In the genomic region with DNA sequence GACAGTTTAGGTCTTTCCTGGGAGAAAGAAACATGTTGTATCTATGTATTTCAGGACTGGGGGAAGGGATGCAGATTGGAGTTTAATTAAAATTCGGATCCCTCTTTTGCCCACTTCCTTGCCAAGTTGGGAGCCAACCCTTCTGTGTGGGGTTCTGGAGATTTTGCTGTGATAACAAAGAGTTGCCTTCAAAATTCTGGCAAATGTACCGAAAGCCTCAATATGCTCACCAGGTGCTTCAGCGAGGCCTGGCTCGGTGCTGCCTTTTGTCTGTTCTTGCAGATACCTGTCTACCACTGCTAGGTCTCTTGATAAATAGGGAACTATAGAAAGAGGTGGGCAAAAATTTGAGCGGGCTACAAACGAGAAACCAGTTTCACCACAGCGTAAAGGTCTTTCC, we compare ENCODE assay signal across 16 mouse cellular contexts.
DNase-seq lines count a peak whose midpoint lies in the region; ATAC-seq and TF ChIP-seq lines count a peak whose summit lies in the region.
"Had no signal": no experiment of that assay in that cellular context is flagged by ENCODE, and none has a peak within 500 bp of the region (broad histone marks: within the 10 kb centered on the region; RNA-seq: fewer than 3 reads in every experiment).

No protein-coding gene starts in this region.

- TF ChIP-seq POLR2A in thymus, adult 2 months (IDR thresholded peaks at IDR 0.05; ENCODE audit: control insufficient read depth, extremely low read depth, insufficient read depth, low read length, poor library complexity): no peak

- H3K4me2 ChIP-seq in forebrain, embryonic 14.5 days (ENCODE audit: low read length): no peak overlapping the region
- H3K4me2 ChIP-seq in forebrain, embryonic 11.5 days (ENCODE audit: low read depth, low read length, severe bottlenecking): no peak overlapping the region
- H3K4me2 ChIP-seq in forebrain, postnatal 0 days (ENCODE audit: low read depth): 0 out of 2 replicates have a peak overlapping the region, but pooled peaks have one; percentile 4
- H3K4me2 ChIP-seq: liver, embryonic 15.5 days; neural tube, embryonic 12.5 days had no signal

- no peak overlapping the region for H3K4me3 ChIP-seq in forebrain, embryonic 14.5 days (ENCODE audit: low read depth, low read length)
- no peak overlapping the region for H3K4me3 ChIP-seq in forebrain, embryonic 11.5 days (ENCODE audit: low read depth, low read length)
- H3K4me3 ChIP-seq in layer of hippocampus, adult 2 months: no peak overlapping the region
- H3K4me3 ChIP-seq in forebrain, postnatal 0 days (ENCODE audit: low read depth, low read length): no peak overlapping the region
- H3K4me3 ChIP-seq in embryonic facial prominence, embryonic 10.5 days: no peak overlapping the region
- no peak overlapping the region for H3K4me3 ChIP-seq in thymus, adult 2 months (ENCODE audit: control insufficient read depth, insufficient read depth, low read length)
- H3K4me3 ChIP-seq: liver, embryonic 15.5 days; neural tube, embryonic 12.5 days had no signal

- WGBS in forebrain, embryonic 14.5 days: 76% methylated on average over 7 of the region's 7 CpGs
- 94% methylated on average over 7 of the region's 7 CpGs for WGBS in forebrain, embryonic 11.5 days
- 62% methylated on average over 7 of the region's 7 CpGs for WGBS in forebrain, postnatal 0 days
- WGBS in embryonic facial prominence, embryonic 10.5 days: 95% methylated on average over 7 of the region's 7 CpGs
- WGBS in thymus, adult 2 months: 92% methylated on average over 7 of the region's 7 CpGs

- no peak overlapping the region for H3K9ac ChIP-seq in forebrain, embryonic 14.5 days (ENCODE audit: low read length)
- no peak overlapping the region for H3K9ac ChIP-seq in forebrain, embryonic 11.5 days (ENCODE audit: low read length)
- H3K9ac ChIP-seq in forebrain, postnatal 0 days: no peak overlapping the region
- H3K9ac ChIP-seq: liver, embryonic 15.5 days; neural tube, embryonic 12.5 days had no signal

- peaks cover 2% of the 10 kb centered on the region; the same call in 1 of the 2 replicates for H3K4me1 ChIP-seq in forebrain, embryonic 14.5 days (ENCODE audit: control insufficient read depth, insufficient read depth, low read length)
- no peaks in the 10 kb centered on the region for H3K4me1 ChIP-seq in forebrain, embryonic 11.5 days (replicated peaks; ENCODE audit: control insufficient read depth, insufficient read depth, low read length)
- H3K4me1 ChIP-seq in forebrain, postnatal 0 days (ENCODE audit: insufficient read depth): no peaks in the 10 kb centered on the region
- no peaks in the 10 kb centered on the region for H3K4me1 ChIP-seq in embryonic facial prominence, embryonic 10.5 days
- no peaks in the 10 kb centered on the region for H3K4me1 ChIP-seq in thymus, adult 2 months (replicated peaks; ENCODE audit: control insufficient read depth, insufficient read depth, low read length)
- H3K4me1 ChIP-seq: liver, embryonic 15.5 days; neural tube, embryonic 12.5 days had no signal

- H3K36me3 ChIP-seq in forebrain, embryonic 14.5 days (ENCODE audit: control insufficient read depth, insufficient read depth, low read length): peaks cover 17% of the 10 kb centered on the region
- no peaks in the 10 kb centered on the region for H3K36me3 ChIP-seq in forebrain, embryonic 11.5 days (ENCODE audit: control insufficient read depth, insufficient read depth, low read length)
- H3K36me3 ChIP-seq in forebrain, postnatal 0 days (ENCODE audit: insufficient read depth): 0 out of 2 replicates have a peak, but pooled peaks cover 8% of the 10 kb centered on the region
- peaks cover 8% of the 10 kb centered on the region; the same call in 1 of the 2 replicates for H3K36me3 ChIP-seq in embryonic facial prominence, embryonic 10.5 days (replicated peaks)
- no peaks in the 10 kb centered on the region for H3K36me3 ChIP-seq in thymus, adult 2 months (ENCODE audit: control insufficient read depth, insufficient read depth, low read length)
- H3K36me3 ChIP-seq: liver, embryonic 15.5 days had no signal

- no peaks in the 10 kb centered on the region for H3K9me3 ChIP-seq in forebrain, embryonic 14.5 days (replicated peaks; ENCODE audit: control insufficient read depth, low read length)
- no peaks in the 10 kb centered on the region for H3K9me3 ChIP-seq in forebrain, embryonic 11.5 days (ENCODE audit: control insufficient read depth, low read length)
- no peaks in the 10 kb centered on the region for H3K9me3 ChIP-seq in forebrain, postnatal 0 days (ENCODE audit: low read length)
- H3K9me3 ChIP-seq in embryonic facial prominence, embryonic 10.5 days: no peaks in the 10 kb centered on the region
- H3K9me3 ChIP-seq: liver, embryonic 15.5 days; neural tube, embryonic 12.5 days had no signal

- peak; percentile 61 for DNase-seq in forebrain, embryonic 14.5 days (ENCODE audit: low spot score)
- DNase-seq in forebrain, embryonic 11.5 days (ENCODE audit: low spot score): no peak
- peak; percentile 32 to 46 for DNase-seq in layer of hippocampus, adult 2 months (ENCODE audit: low spot score in 2 of 2)
- no peak for DNase-seq in layer of hippocampus, adult 8-10 months (ENCODE audit: low spot score in 2 of 2)
- DNase-seq in cerebellum, adult 8-10 months: peak; percentile 52
- peak; percentile 72 for DNase-seq in forebrain, postnatal 0 days
- no peak for DNase-seq in embryonic facial prominence, embryonic 10.5 days (ENCODE audit: low spot score)
- DNase-seq in thymus, adult 2 months: no peak
- DNase-seq: adrenal gland, adult 8-10 months; heart, postnatal 4 days; thymus, postnatal 36 days had no signal

- H3K27ac ChIP-seq in forebrain, embryonic 14.5 days (ENCODE audit: low read depth, low read length): no peak overlapping the region; the same call in 1 of the 2 replicates
- no peak overlapping the region for H3K27ac ChIP-seq in forebrain, embryonic 11.5 days (ENCODE audit: low read depth, low read length)
- H3K27ac ChIP-seq in layer of hippocampus, adult 2 months: peak overlapping the region; percentile 36; the same call in 1 of the 2 replicates
- H3K27ac ChIP-seq in forebrain, postnatal 0 days (ENCODE audit: low read depth, low read length): peak overlapping the region; percentile 36
- no peak overlapping the region for H3K27ac ChIP-seq in embryonic facial prominence, embryonic 10.5 days (replicated peaks)
- no peak overlapping the region for H3K27ac ChIP-seq in thymus, adult 2 months (ENCODE audit: control insufficient read depth, insufficient read depth, low read length)
- H3K27ac ChIP-seq: kidney, postnatal 0 days; liver, embryonic 15.5 days; neural tube, embryonic 12.5 days had no signal

- no peak for TF ChIP-seq CTCF in layer of hippocampus, adult 2 months (conservative IDR thresholded peaks at IDR 0.05)
- no peak for TF ChIP-seq CTCF in forebrain, postnatal 0 days (IDR thresholded peaks at IDR 0.05; ENCODE audit: low read depth)
- TF ChIP-seq CTCF in thymus, adult 2 months (IDR thresholded peaks at IDR 0.05; ENCODE audit: borderline replicate concordance, control insufficient read depth, extremely low read depth, insufficient read depth, low read length, poor library complexity): no peak

- no peaks in the 10 kb centered on the region for H3K27me3 ChIP-seq in forebrain, embryonic 14.5 days (replicated peaks; ENCODE audit: control insufficient read depth, insufficient read depth, low read length)
- no peaks in the 10 kb centered on the region for H3K27me3 ChIP-seq in forebrain, embryonic 11.5 days (ENCODE audit: control insufficient read depth, insufficient read depth, low read length)
- H3K27me3 ChIP-seq in forebrain, postnatal 0 days (ENCODE audit: insufficient read depth, low read length): no peaks in the 10 kb centered on the region
- H3K27me3 ChIP-seq in embryonic facial prominence, embryonic 10.5 days (replicated peaks; ENCODE audit: low read depth, poor library complexity, severe bottlenecking): no peaks in the 10 kb centered on the region
- H3K27me3 ChIP-seq in thymus, adult 2 months (ENCODE audit: control insufficient read depth, insufficient read depth, low read length): no peaks in the 10 kb centered on the region
- H3K27me3 ChIP-seq: liver, embryonic 15.5 days; neural tube, embryonic 12.5 days had no signal

- ATAC-seq in forebrain, embryonic 14.5 days: peak; percentile 56; the same call in 1 of the 2 replicates
- no peak for ATAC-seq in forebrain, embryonic 11.5 days (replicated peaks; ENCODE audit: low FRiP score)
- peak; percentile 43 for ATAC-seq in forebrain, postnatal 0 days
- ATAC-seq: intestine, postnatal 0 days; lung, postnatal 0 days had no signal

Comparison
In these comparisons a context has a peak if more than half of its experiments do, and no peak if none do; other contexts are left out.
1. DNase-seq: peak in forebrain, embryonic 14.5 days (single experiment), layer of hippocampus, adult 2 months (2 of 2), cerebellum, adult 8-10 months (single experiment) and forebrain, postnatal 0 days (single experiment); none in forebrain, embryonic 11.5 days (single experiment), layer of hippocampus, adult 8-10 months (0 of 2), embryonic facial prominence, embryonic 10.5 days (single experiment) and thymus, adult 2 months (single experiment).
2. H3K27ac ChIP-seq: peak in layer of hippocampus, adult 2 months (single experiment) and forebrain, postnatal 0 days (single experiment); none in forebrain, embryonic 14.5 days (single experiment), forebrain, embryonic 11.5 days (single experiment), embryonic facial prominence, embryonic 10.5 days (single experiment) and thymus, adult 2 months (single experiment).